Mouse (Mus musculus) MN1 (cell line): ENCODE data around the gene Sstr3.
A peak's percentile ranks its signal among the peaks of the same experiment; 100 is the strongest.

Experiments
- DNase-seq: peaks from one replicate; pipeline ENCODE4 v3.0.0-alpha.2; 2016; ENCODE audit warnings: low spot score

Sstr3 gene

DNA sequence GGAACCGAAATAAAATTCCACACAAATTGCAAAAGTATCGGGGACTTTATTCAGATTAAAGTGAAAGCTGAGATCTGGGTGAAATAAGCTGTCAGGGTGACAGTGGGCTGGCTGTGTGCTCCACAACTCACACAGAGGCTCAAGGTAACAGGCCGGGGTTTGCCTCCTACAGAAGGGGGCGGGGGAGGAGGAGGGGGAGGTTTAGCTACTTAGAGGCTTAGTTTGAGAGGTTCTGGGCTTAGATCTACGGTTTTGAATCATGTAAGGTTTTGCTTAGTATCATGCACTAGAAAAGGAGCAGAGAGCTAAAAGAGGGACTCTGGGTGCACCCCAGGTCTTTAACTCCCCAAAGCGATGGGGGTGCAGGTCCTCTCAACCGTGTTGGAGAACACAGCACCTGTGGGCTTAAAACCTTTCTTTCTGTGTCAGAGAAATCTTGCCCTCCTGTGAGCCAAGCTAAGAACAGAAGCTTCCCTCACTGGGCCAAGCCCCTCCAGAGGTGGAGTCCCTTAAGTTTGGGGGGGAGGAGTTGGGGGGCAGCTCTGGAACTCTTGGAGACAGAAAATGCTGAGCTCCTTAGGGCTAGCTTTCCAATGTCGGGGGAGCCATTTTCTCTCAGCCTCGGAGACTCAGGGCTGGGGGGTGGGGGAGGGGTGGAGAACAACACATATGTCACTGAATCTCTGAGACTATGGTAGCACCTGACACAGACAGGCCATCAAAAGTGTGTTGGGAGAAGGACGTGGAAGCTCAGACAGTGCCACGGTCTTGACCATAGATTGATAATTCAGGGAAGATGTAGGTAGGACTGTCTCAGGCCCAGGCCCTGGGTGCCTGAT lies 14.9 kb upstream of the Sstr3 start:
- no peak for DNase-seq

DNA sequence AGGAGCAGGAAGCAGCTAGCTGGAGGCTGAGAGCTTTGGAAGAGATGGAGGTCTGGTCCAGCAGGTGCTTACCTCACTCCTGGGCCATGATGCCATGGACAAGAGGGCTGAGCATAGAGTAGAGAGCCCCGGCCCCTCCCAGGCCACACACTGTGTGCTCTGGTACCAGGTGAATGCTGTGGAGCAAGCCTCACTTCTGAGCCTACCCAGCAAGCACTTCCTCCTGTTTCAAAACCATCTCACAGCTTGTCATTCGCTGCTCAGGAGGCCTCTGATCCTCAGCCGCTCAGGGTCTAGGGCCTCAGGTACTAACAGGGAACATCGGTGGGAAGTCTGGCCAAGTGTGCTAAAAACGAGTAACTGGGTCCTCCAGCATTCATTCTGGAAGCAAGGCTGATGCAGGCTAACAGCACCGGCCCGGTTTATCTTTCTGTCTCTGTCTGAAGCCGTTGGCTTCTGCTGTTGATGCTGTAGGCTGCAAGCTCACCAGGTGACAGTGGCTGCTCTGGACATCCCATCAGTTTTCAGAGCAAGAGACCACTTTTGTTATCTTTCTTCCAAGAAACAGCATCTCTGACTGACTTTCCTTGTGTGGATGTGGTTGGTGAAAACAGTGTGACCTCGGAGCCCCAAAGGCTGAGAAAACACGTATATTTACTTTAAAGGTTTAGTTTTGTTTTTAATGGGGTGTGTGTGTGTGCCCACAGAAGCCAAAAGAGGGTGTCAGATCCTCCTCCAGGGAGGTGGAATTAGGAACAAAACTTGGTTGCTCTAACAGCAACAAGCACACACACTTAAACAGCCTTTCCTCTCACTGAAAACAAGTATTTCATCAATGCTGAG lies 13.4 kb upstream of the Sstr3 start:
- DNase-seq = no peak

DNA sequence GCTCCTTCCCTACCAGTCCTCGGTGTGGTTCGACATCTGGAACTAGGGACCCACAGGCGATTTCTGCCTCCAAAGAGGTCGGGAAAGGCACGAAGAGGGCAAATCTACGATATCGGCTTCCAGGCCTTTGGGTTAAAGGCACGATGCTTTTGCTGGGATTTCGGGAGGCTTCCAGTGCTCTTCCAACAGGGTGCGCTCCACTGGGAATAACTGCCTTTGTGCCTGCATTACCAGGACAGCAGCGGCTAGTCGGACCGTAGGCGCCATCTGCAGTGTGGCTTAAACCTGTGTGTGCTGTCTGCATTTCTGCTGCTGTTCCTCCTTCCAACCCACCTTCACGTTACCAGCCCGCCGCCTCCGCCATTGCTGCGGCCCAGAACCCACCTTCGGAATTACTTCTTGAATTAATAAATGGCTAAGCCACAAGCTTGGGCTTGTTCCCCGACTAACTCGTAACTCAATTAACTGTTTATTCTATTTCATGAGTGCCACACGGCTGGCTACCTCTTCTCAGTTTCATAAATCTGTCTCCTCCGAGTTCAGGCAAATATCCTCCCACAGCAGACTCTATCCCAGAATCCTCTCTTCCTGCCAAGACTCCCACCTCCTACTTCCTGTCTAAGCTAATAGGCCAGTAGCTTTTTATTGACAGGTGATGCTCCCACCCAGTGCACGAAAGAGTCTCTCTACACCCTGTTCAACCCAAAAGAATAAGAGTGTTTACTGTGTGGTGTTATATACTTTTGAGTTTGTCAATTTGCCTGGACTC lies 10.2 kb upstream of the Sstr3 start:
- no peak for DNase-seq

DNA sequence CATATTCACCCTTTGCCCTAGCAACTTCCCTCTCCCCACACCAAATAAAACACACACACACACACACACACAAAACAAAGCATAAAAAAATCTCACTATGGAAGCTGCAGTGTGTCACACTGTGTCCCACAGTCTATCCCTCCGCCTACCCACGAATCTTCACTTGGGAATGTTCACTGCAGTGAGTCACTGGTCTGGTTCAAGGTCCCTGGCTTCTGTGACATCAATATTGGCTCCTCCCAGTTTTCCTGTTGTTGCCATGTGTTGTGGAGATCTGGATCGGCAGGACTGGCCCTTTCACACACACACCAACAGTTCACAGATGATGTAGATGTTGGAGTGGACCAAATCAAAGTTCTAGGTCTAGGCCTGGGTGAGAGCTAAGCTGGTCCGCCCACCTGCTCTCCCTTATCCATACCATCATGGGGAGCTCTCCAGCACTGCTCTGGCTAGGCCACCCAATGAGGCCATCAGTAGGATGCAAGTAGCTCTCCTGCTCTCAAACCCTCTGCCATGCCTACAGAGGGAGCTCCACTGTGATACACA lies 4.8 kb upstream of the Sstr3 start:
- peak; percentile 59 for DNase-seq

DNA sequence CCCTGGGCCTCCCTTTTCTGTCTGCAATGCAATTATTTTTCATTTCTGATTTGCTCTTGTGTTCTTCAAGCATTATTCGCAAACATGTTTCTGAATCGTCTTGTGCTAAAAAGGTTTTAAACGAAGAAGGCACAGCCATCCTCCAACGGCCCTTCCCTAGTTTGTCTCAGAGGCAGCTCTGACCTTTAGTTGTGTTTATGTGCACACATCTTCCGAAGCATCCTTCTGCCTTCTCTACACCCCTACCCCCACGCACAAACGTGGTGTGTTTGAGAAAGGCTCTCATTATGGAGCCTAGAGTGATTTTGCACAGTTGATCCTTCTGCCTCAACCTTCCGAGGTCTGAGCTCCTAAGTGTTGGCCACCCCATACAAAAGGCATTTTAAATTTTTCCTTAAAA lies 4.2 kb upstream of the Sstr3 start:
- no peak for DNase-seq

DNA sequence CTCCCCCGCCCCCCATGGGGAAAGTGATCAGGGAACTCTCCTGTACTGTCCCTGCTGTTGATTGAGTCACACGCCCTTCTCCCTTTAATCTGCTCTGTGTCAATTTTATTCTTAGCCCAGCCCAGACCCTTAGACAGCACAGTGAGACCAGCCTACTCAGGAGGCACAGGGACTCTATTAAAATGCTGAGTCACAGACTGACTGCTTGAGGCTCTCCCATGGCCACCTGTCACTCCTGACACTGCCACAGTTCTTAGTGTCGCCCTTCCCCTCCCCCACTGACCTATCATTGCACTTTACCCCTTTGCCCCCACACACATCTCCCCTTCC lies 3.8 kb upstream of the Sstr3 start:
- peak; percentile 58 for DNase-seq

DNA sequence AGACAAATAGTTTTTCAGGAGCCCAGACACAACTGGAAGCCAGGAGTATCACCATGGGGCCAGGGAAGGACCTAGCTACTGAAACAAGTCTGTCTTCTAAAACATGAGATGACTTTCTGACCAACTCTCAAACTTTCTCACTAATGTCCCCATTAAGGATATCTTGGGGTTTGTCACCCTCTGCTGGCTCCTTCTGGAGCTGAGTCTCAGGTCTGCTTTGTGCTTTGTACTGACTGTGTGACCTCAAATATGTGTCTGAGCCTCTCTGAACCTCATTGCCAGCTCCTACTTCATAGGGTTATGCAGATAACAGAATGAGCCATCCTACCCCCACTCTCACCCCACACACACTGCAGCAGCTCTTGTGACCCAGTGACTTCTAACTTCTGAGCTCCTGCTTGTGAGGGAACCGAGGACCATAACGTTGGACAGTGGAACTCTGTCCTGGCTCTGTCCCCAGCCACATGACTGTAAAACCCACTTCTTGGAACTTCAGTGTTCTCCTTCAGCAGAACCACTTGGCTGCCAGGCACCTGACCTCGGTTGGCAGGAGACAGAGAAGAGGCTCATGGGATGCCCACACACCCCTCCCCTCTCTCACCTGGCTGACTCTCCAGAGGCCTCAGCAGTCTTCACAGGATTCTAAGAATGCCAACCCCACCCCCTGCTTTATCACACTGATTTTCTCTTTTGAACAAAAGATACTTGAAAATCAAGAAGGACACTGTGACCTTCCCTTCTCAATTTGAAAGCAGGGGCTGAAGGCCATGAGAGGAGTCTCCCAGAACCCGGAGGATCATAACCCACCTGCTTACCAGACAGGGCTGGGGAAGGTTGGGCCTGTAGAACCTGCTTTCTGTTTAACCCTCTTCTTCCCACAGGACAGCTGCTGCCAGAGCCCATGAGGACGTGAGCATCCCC lies 3.2 kb upstream of the Sstr3 start:
- peak; percentile 60 for DNase-seq

DNA sequence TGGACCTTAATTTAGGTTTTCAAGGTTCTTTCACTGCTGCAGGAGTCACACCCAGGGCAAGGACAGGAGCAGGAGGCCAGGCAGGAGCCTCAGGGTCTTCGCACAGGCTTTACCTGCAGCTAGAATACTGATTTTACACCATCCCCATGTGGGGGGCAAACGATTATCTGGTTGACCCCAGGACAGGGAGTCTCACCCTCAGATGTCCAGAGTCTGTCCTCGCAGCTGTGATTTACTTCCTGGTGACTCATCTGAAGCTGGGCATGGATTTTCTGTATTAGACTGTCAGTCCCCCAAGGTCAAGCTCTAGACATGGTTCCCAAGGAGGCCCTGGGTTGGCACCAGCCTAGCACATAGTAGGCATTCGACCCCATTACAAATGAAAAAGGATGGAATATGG lies 1.6 kb upstream of the Sstr3 start:
- DNase-seq = no peak

DNA sequence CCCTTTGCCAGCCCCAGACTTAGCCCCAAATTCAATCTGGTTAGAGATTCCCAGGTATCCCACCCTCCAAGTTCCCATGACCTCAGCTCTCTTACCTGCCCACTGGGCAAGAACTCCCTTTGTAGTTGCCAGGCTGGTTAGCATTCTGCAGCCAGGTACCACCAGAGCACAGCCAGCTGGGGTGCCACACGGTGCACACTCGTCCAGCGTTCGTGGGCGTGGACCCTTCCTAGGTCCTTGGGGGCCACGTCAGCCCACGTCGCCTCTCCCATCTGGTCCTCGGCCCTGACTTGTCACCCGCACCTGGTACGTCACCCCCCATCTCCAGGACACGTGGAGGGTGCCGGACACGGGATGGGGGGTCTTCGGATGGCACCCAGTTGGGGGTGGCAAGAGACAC lies 444 bp downstream of the Sstr3 start:
- DNase-seq = no peak

DNA sequence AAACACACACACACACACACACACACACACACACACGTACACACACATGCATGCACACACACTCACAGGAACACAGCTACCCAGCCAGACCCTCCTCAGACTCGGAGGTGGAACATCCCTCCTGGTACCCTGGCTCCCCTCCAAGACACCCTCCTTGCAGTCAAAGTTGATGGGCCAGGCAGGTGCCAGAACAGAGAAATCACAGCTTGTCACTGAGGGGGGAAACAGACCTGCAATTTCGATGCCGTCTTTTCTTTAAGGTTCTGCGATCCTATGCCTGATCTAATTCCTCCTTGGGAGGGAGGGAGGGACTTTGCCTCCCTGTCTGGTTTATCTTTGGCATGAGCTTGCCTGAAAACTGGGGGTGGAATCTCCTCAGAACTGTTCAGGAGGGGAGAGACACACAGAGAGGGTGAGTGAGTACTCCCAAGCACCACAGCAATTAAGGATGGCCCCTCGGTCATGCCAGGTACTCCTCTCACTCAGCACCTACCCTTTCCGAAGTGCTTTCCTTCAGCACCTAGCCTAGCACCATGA lies 1.6 kb downstream of the Sstr3 start:
- DNase-seq = no peak

DNA sequence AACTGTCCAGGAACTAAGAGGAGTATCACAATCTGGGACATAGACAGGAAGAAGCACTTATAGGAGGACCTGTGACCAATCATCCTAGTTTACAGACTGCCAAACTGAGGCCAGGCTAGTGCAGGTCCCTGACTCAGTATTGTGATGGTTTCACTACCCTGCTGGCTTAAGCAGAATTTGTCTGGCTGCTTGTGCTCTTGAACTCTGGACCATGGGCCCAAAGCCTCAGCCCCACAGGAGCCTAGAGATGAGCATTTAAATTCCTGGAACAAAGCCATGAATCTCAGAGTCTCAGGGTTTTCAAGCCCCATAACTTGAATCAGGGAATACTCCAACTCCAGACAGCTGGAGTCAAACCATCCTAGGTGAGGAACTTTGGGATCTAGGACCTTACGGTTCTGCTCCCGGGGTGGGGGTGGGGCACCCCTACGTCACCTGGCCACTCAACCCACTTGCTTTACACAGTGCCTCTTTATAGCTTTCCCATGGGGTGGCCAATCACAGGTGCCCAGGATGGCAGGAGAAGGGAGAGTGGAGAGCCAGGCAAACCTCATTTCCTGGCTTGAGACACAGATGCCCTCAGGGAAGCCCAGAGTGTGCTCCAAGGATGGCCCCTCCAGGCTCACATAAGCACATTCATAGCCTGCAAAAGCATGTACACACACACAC lies 2.3 kb downstream of the Sstr3 start:
- peak; percentile 21 for DNase-seq

DNA sequence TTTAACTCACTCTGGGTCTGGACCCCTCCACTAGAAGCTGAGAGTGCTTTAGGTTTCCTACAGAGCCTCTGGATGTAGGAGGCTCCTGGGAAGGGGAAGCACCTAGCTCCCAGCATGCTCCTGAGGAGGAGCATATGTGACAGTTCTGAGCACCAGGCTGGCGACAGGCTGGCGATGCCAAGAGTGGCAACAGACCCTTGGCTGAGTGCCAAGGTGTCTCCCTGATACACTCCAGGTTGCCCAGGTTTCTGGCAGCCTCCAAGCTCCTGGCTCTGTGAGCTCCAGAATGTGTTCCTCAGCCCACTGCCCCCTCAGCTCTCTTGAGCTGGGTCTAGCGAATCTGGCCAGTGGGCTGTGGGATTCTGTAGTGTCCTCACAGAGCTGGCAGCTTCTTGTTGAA lies 2.9 kb downstream of the Sstr3 start:
- DNase-seq = peak; percentile 92

DNA sequence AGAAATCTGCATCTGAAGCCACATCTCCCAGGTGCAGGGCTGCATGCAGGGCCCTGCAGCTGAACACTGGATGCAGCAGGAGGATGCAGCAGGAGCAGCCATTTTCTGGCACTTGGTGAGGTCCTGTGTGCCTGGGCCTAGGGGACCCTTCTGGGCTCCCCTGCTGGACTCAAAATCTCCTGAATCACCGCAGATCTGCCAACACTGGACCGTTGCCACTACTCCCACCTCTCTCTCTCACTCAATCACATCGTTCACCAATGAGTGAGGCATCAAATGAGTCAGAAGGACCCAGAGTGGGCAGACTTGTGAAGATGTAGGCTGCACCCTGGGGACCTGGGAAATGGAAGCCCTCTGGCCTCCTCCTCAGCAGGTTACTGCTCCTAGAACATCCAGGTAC lies 3.4 kb downstream of the Sstr3 start:
- peak; percentile 52 for DNase-seq

DNA sequence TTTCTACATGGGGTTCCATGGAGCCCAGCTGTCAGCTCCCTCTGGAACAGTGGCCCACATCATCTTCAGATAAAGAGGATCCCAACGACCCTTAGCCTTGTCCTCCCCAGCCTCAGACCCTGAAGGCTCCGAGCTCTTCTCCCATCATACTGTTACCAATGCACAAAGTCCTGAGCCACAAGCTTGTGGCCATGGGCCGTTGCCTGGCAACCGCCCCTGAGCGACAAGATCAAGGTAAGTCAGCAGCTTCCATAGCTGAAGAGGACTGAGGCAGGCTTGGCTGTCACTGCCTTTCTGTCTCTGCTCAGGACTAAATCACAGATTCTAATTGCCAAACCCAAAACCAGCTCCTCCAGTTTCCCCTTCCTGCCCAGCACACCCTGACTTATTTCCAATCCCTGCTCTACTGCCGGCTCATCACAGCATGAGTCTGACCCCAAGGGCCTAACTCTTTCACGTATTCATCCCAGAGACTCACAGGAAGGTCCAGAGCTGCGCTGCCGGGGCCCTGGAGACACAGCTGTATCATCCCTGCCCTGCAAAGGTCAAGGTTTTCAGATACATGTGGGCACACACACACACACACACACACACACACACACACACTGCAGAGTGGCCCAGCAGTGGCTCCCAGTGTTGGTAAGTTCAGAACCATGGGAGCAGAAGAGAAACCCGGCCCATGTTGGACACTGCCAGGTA lies 8.6 kb downstream of the Sstr3 start:
- no peak for DNase-seq

DNA sequence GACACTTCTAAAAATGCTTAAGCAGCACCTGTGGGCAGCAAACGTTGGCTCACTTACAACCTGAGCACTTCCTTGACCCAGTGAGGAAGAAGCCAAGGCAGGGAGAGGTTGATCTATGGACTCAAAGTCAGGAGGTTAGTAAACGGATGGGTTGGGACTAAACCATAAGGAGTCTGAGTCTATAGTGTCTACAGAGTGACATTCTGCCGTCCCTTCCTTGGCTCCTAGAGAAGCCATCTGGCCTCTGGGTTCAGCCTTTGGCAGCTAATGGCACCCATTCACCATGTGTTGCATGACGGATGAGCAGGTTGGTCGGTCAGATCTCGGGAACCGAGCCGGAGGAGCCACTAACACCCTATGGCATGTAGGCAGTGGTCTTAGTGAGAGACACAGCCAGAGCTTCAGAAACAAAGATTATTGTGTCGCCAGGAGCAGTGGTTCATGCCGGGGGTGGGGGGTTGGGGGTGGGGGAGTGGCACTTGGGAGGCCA lies 11.1 kb downstream of the Sstr3 start:
- no peak for DNase-seq

DNA sequence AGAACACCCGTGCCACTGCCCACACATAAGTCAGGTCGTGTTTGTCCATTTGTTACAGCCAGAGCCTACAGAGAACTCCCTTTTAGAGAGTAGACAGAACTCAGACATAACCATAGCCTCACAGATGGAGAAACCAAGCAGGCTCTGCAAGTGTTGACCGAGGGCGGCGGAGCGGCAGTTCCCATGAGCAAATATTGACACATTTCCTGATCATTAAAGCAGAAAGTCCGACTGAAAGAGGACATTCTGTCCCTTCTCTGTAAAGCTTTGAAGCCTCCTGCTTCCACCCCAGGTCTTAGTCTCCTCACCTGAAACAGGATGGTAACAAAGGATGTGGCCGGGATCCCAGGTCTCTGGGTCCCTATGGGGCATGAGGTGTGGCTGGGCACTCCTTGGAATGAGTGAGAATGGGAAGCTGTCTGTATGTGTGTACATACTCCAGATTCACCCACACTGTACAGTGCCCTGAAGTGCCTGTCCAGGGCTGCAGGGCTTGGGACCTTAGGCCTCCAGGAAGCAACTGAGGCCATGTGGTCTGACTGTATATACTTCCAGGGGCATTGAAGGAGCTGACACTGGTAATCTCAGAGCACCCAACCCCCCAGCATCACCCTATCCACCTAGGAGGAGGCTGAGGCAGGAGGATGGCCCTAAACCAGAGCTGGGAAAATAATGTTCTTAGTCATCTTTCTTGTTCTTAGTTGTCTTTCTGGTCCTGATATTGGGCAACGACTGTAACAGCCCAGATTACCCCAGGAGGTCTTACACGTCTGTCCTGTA lies 11.7 kb downstream of the Sstr3 start:
- DNase-seq = no peak

DNA sequence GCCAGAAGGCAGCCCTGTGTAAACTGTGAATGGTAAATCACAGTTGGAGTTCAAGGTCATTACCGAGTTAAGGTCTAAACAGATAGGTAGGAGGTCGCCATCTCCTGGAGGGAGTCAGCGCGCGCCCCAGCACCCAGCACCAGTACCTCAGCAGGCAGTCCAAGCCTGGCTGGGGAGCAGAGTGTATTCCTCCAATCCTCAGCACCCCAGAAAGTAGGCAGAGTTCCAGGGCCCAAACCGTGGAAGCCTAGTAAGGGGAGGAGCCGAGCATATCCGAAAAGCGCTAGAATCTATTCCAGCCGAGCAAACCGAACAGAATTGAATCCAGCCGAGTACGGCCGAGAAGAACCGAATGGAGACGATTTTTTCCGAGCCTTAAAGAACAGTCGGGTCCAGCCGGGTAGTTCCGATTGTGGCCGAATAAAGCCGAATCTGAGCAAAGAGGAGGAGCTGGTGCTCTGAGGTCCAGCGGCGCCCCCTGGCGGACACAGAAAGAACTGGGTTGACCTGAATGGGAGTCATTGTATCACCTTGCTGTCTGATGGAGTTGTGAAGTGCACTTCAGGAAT lies 12.5 kb downstream of the Sstr3 start:
- DNase-seq = peak; percentile 100

DNA sequence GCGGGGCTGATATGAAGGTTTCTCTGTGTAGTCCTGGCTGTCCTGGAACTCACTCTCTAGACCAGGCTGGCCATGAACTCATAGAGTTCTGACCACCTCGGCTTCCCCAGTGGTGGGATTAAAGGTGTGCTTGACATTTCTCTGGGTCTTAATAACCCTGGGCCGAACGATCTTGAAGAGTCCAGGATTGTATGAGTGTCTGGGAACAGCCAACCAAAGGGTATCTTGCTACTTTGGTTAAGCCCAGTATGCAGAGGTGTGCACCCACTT lies 13.1 kb downstream of the Sstr3 start:
- DNase-seq = peak; percentile 26
